Mouse (Mus musculus) left cerebral cortex, adult 2 months (tissue): ENCODE results near the gene Vash1. TPM values are rescaled to one million over a fixed set of nuclear protein-coding genes. Genes with fewer than 3 reads are reported as not detected.
A peak's percentile ranks its signal among the peaks of the same experiment; 100 is the strongest.

ENCODE experiments used
- DNase-seq, 2 experiments: peaks; one replicate each; pipeline ENCODE4 v3.0.0; 2021 to 2022; ENCODE audit warnings: low spot score in 2 of 2, mixed read lengths in 1 of 2; ENCODE audit errors: extremely low spot score in 1 of 2
- H3K27ac ChIP-seq: fragments of 200-600 bp; 2 replicates; pipeline ENCODE4 v1.8.1; 2022
- H3K4me3 ChIP-seq: fragments of 200-600 bp; 2 replicates; pipeline ENCODE4 v1.8.1; 2022
- CTCF ChIP-seq: fragments of 200-600 bp; IDR thresholded peaks from 2 replicates; pipeline ENCODE4 v1.8.1; 2022; ENCODE audit warnings: antibody characterized with exemption, mild to moderate bottlenecking, moderate library complexity
- intact Hi-C: fragments of 180-260 bp; cut with DNase I; formaldehyde crosslinking; loops from one replicate; pipeline ENCODE4 v1.15.1; 2025
- total RNA-seq, 2 experiments: library from RNA; stranded (reverse); gene quantifications; 2 replicates each; pipeline ENCODE4 v1.2.3; 2021

The Vash1 gene
- total RNA-seq, 2 experiments from 2014 or later, result 34.6 to 36.6 TPM

DNA sequence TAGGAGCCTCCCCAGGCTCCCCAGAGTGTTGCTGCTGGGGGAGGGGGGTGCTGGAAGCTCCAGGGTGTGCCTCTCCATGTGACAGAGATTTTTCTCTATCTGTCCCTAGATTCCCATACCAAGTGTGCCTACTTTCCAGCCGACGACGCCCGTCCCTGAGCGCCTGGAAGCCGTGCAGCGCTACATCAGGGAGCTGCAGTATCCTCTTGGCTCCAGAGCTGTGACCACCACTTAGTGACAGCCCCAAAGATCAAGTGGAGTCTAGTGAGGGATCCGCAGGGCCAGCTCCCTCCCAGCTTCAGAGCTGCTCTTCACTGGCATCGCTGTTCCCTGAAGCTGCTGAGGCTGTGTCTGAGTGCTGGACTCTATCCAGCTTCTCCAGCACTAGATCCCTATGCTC lies 6.8 kb downstream of the Vash1 start:
- Histone ChIP-seq H3K4me3 (no peak overlapping the region), H3K27ac (peak overlapping the region; percentile 29; the same call in 1 of the 2 replicates)
- TF ChIP-seq CTCF, result no peak
- no peak for DNase-seq
- intact Hi-C loops, result no loop called here

DNA sequence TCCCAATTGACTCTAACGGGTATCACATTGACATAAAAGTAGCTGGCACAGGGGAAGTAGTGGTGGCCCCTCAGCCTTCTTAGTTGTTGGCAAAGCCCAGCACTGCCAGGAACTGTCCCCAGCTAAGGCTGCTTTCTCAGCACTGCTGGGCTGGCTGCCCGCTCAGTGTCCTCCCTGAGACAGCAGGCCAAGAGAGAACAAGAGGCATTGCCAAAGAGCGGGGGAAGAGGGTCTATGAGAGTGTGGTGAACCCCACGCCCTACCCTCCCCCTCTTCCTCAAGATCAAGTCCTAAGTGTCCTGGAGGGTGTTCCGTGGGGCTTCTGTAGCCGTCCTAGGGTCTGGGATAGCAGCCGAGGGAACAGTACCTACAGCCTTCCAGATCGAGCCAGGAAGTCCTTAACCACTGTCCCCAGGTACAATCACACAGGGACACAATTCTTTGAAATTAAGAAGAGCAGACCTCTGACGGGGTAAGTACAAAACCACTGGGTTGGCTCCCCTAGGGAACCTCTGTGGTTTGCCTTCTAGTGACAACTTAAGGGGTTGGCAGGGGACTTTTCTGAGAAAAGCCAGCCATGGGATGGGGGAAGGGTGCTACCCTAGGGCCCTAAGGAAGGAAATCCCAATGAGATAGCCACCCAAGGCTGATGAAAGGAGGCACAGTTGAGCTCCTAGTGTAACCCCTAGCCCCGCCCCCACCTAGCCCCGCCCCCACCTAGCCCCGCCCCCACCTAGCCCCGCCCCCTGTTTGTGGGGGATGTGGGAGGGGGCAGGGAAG lies 8.2 kb downstream of the Vash1 start:
- Histone ChIP-seq H3K27ac (peak overlapping the region; percentile 50), H3K4me3 (no peak overlapping the region)
- intact Hi-C loops, result no loop called here
- no peak for DNase-seq
- no peak for TF ChIP-seq CTCF

DNA sequence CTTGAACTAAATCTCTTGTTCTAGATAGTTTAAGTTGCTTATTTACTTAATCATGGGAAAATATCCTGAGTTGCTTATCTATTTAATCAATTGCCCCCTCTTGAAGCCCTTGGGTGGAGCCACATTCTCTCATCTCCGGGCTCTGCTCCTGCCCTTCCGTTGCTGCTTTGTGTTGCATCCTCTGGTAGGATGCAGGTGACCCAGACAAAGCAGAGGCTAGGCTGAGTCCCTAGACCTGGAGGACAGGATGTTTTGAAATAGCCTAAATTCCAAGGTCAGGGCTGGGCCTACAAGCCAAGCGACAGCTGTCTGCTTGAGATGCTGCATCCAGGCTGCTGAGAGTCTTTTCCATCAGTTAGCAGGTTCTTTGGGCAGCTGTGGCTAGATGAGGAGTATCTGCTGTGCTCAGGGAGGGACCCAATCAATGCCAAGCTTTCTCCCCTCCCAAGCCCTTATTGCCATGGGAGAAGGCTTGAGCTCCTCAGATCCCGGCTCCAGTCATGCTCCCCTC lies 9.0 kb downstream of the Vash1 start:
- no peak for TF ChIP-seq CTCF
- Histone ChIP-seq H3K4me3 (no peak overlapping the region), H3K27ac (peak overlapping the region; percentile 50)
- no peak for DNase-seq
- intact Hi-C loops, result no loop called here

DNA sequence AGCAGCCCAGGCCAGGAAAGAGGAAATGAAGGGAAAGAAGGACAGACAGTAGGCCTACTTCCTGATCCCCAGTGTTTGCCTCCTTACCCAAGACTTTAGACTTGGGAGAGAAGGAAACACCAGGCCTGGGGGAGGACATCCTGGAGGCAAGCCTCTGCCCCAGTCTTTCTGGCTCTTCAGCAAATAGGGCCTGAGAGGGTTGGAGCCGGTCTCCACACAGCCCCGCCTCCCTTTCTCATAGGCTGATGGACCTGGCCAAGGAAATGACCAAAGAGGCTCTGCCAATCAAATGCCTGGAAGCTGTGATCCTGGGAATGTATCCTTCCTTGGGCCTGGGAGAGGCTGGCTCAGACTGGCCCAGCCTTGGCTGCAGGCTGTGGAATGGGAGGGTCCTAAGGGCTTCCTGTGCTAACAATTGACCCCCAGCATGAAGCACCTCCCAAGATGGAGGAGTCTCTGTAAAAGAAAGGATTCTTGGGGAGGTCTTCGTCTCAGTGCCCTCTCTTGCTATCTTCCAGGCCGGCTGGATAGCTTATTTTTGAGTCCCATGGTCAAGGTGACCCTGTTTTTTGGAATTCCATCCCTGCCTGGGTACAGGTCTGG lies 9.6 kb downstream of the Vash1 start:
- Histone ChIP-seq H3K4me3 (no peak overlapping the region), H3K27ac (peak overlapping the region; percentile 50)
- intact Hi-C loops, result no loop called here
- TF ChIP-seq CTCF, result no peak
- DNase-seq, result no peak

- no peak for DNase-seq
- TF ChIP-seq CTCF, result no peak
- intact Hi-C loops, result no loop called here
- Histone ChIP-seq H3K27ac (no peak overlapping the region), H3K4me3 (no peak overlapping the region)
These were observed 10.4 kb downstream of the Vash1 start for GRCm38 (mm10) chr12:86688917-86689316.

DNA sequence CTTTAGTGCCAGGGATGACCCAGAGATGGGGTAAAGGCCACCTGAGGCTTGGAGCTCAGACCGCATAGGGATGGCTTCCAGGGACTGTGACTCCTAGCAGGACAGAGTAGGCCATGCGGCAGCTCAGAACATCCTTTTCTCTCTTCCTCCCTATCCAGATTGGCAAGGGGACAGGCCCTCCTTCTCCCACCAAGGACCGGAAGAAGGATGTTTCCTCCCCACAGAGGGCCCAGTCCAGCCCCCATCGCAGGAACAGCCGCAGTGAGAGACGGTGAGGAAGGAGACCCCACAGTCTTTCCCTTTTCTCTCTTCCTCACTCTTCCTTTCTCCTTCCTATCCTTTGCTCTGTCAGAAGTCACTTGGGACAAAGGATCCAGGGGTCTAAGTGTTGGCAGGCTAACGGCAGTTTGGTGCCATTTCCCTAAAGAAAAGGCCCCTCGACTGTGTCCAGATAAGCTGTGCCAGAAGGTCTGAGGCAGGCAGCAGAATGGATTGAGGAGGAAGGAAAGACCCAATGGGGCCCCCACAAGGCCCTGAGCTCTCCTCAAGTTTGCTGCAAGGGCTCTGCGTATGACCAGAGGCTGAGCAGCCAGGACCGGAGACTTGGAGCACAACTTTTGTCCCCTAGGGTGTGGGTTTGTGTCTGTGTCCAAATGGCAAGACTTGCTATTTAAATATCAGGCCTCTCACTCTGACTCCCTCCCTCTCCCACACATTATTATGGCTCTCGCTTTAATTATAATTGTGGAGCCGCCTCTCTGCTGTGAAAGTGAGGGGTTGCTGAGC lies 12.4 kb downstream of the Vash1 start:
- no peak for DNase-seq
- intact Hi-C loops, result no loop called here
- no peak for TF ChIP-seq CTCF
- H3K27ac ChIP-seq, result peak overlapping the region; percentile 59
- no peak overlapping the region for H3K4me3 ChIP-seq

DNA sequence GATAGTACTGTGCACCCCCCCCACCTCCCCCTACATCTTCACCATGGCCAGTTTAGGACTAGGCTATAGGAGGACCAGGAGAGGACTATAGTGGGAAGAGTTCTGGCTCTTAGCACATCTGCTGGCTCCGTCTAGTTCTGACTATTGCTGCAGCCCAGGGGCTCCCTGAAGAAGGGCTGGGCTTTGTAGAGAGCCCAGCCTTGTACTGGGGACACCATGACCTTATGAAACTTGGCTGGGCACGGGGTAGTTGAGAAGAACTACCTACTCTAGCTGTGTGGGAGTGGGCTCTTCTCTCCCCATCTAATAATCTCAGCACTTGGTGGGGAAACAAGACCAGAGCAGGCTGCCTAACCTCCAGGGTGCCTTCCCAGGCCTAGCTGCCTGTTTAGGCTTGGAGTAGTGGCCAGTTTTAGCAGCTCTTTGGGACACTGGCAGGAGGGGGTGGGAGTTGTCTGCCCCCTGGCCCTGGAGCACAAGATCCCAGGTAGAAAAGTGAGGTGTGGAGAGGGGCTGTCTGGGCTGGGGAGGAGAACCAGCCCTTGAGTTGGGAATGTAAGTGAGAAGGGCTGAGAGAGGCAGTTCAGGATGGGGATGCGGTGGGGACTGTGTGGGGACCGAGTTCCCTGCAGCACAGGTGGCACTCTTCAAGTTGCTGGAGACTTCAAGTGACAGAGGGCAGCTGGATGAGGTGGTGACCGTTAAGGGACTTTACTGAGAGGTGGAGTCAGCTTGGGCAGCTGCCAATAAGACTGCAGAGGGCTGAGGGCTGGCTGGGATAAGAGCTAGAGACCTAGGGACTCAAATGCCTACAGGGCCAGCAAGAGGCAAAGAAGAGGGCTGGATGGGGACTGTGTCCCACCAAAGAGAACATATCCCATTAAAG lies 14.2 kb downstream of the Vash1 start:
- Histone ChIP-seq H3K27ac (peak overlapping the region; percentile 24; the same call in 1 of the 2 replicates), H3K4me3 (no peak overlapping the region)
- TF ChIP-seq CTCF, result no peak
- no peak for DNase-seq
- intact Hi-C loops, result no loop called here

GRCm38 (mm10) chr12:86693389-86693788 lies 14.9 kb downstream of the Vash1 start:
- no peak overlapping the region for H3K4me3 ChIP-seq
- DNase-seq, result no peak
- intact Hi-C loops, result no loop called here
- TF ChIP-seq CTCF, result no peak
- H3K27ac ChIP-seq, result no peak overlapping the region; the same call in 1 of the 2 replicates

DNA sequence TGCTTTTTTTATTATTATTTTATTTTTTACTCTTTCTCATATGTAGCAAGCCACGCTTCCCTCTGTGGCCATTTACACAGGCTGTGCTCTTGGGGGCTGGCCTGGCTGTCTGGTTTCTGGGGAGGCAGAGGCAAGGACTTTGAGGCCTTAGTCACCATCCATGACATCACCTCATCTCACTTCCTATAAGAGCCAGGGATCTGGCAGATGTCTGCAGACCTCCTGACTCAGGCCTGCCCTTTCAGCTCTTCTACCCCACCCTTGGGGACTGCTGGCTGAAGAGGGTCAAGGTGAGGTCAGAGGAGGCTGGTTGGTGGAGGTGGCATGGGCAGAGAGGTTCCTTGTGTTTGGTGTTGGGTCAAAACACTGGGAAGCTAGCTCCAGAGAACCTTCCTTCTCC lies 15.9 kb downstream of the Vash1 start:
- Histone ChIP-seq H3K27ac (no peak overlapping the region; the same call in 1 of the 2 replicates), H3K4me3 (no peak overlapping the region)
- intact Hi-C loops, result no loop called here
- no peak for DNase-seq
- no peak for TF ChIP-seq CTCF

- Histone ChIP-seq H3K27ac (peak overlapping the region; percentile 90), H3K4me3 (no peak overlapping the region)
- DNase-seq, result no peak
- TF ChIP-seq CTCF, result no peak
- intact Hi-C loops, result loop anchor here (2.0 kb wide), 1 partner anchor 17 kb away; no protein-coding TSS in a partner anchor
These were observed 19.5 kb downstream of the Vash1 start for GRCm38 (mm10) chr12:86697996-86698395.

GRCm38 (mm10) chr12:86698537-86698936 lies 20.0 kb downstream of the Vash1 start:
- intact Hi-C loops, result loop anchor here (2.0 kb wide), 1 partner anchor 18 kb away; no protein-coding TSS in a partner anchor
- Histone ChIP-seq H3K4me3 (no peak overlapping the region), H3K27ac (peak overlapping the region; percentile 90)
- TF ChIP-seq CTCF, result no peak
- DNase-seq, result no peak
